Mouse (Mus musculus): Measurements from ENCODE around the gene F2r.

The F2r gene

DNA sequence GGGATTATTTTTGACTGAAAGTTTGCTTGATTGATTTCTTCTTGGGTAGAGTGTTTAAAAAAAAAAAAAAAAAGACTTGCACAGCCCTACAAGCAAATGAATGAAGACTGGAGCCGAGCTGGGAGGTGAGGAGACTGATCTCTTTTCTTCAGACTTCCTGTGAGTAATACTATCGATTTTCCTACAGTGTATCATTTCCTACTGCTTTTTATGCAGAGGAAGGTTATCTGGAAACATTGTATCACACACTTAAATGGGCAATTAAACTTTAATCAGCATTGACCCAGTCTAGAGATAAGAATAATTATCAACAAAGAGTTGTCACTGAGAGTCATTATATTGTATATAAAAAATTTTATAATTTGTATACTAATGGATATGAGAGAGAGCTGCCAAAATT is 12.5 kb upstream of the F2r start:
- no peak for DNase-seq (ENCODE audit: low spot score)

DNA sequence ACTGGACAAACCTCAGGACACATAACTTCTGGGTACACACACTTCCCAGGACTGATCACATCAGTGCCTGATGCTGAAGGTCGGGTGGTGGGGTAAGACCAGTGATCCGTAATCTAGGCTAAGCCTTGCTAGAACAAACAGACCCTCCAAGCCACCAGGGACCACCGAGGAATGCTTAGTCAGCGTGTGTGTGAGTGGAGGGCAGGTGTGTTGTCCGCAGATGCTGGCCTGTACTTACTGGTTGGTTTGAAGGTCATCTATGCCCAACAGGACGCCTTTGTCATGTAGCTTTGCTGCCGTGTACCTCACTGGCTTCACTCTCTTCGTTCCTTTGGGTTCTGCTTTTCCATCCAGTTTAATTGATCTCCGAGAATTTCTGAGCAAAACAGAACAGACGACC is 11.5 kb upstream of the F2r start:
- DNase-seq (ENCODE audit: low spot score): no peak

DNA sequence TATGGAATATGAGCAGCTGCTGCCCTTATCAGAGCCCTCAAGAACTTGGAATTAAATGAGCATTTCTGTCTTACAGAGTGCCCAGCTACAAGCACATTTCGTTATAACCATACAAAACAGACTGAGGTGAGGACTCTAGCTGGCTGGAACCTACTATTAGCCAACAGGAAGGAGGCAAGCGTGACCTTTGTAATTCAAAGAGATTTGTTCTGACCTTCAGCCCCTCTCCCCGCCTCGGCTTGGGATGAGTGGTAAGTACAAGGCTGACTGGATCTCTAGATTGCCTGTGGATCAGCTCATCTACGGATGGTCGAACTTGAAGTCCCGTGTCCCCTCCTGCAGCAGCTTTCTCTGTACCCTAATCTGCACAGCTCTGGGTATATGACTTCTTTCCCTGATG is 8.4 kb upstream of the F2r start:
- no peak for DNase-seq (ENCODE audit: low spot score)

DNA sequence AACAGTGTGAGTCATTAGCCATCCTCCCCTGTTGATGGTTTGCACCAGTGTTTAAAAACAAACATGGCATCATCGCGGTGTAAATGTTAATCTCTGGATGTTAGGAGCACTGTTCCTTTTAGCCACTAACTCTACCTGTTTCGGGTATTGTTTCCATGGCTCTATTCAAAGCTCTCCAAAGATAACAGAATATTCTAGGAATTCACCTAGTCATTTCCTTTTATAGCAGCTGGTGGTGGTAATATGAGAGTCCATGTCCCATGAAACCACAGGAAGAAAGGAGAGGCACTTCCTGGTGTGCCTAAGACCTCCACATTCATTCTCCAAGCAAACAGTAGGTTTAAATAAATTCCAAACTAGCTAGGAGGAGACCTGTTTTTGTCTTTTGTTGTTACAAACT is 4.8 kb upstream of the F2r start:
- no peak for DNase-seq (ENCODE audit: low spot score)

DNA sequence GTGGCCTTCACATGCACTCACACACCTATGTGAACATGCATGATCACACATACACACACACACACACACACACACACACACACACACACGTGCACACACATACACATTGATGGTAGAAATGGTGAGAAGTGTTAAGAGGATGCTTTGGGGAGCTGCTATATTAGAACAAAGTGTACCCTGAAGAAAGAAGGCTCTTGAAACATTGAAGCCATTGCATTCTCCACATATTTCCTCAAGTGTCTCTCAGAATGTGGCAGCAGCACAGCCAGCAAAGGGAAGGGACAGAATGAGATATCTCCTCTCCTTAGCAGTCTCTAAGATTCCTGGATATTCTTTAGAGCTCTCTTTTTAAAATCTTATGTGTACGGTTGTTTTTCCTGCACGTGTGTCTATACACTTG is 3.3 kb upstream of the F2r start:
- DNase-seq (ENCODE audit: low spot score): no peak

DNA sequence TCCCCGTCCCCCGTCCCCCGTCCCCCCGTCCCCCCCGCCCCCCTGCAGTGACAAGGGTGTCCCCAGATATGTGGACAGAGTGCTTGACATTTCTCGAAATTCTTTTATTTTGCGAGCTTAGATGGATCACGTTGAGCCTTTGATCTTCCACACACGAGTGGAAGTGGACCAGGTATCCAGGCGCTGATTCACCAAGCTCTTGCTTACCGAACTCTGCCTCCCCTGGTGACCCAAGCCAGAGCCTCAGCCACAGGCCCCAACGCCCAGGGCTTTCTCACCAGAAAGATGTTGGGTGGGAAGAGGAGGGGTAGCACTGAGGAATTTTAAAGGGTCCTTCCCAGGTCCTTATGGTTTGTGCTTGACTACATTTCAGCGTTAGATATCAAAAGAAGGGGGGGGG is 572 bp upstream of the F2r start:
- no peak for DNase-seq (ENCODE audit: low spot score)

DNA sequence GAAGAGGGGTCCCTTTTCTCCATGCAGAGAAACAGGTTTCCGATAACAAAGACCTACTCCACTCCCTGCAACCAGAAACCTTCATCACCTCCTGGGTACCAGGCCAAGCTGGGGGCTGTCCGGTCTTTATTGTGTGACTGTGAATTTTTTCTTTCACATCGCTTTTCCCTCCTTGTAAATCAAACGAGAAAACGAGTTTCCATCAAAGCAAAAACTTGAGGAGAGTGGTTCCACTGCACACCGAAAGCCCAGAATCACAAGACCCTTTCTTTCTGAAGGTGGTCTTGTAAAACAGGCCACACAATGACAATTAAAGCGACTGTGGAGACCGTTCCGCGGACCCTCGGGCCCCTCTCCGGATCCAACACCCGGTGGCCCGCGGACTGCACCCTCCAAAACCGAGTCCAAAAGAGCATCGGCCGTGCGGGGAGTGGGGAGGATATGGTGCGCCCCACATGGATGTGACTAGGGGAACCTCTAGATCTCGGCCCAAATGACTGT is 566 bp downstream of the F2r start:
- DNase-seq (ENCODE audit: low spot score): no peak

DNA sequence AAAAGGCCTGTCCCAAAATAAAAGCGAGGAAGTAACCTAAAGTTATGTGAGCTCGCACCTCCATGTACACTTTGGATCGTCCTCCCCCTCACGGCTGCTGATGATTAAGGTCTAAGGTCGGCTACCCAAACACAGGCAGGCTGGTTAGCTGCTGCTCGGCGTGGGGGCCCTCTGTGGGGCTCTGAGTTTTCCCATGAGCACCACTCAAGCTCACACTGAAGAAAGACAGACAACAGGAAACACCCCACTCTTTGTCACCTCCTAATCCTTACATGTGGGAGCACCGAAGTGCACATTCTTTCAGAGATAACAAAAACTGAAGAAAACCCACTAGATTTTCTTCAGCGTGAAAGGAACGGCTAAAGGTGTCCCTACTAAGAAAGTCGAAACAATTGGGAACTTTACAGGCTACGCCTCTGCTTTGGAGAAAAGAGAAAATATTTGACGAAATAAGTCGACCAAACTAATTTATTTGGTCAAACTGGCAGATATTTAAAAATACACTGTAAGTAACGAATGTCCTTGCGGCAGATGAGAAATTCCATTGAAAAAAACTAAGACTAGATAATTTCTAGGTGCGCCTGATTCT is 1.1 kb downstream of the F2r start:
- DNase-seq (ENCODE audit: low spot score): no peak

DNA sequence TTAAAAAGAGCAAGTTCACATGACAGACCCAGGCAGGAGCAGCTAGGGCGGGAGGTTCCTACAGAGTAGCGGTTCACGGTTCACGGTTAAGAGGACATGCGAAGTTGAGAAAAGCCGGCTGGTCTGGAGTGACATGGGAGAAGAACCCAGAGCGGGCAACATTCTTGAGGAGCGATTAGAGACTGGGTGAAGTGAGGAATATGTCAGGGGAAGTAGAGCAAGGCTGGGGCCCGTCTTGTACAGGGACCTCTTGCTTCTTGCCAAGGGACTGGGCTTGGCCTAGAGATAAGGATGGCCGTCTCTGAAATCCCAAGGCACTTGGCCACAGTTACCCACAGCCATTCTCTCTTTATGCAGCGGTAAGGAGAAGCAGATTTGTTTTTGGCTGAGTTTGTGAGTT is 1.8 kb downstream of the F2r start:
- no peak for DNase-seq (ENCODE audit: low spot score)

DNA sequence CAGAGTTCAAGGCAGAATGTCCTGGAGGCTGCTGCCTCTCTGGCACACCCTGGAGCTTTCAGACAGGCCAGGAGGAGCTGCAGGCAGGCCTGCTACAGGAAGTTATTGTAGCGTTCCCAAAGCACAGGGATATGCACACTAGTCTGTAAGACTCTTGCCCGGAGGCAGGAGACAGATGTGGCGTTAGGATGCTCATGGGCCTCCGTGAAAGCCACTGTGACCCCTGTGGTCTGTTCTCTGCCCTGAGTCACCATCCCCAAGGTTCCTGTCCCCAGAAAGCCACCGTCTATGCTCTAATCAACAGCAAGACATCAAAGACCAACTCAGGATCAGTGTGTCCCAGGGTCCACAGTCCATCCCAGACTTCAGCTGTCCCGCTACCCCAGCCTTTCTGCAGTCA is 3.5 kb downstream of the F2r start:
- DNase-seq (ENCODE audit: low spot score): no peak

DNA sequence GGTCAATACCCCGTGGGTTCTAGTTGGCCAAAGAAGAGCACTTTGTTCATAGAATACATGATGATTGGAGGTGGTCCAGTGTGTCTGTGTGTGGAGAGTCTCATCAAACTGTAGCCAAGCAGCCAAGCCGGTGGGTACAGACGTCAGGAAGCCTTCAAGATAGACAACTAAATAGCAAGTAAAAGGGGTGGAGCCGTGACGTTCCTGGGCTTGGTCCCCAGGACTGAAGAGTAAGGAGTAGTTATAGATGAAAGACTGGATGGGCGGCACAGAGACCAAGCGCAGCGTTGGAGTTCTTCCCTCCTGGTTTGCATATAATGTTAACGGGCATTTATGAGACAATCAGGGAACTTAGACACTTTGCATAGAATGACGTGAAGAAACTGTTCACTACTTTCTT is 6.0 kb downstream of the F2r start:
- no peak for DNase-seq (ENCODE audit: low spot score)

DNA sequence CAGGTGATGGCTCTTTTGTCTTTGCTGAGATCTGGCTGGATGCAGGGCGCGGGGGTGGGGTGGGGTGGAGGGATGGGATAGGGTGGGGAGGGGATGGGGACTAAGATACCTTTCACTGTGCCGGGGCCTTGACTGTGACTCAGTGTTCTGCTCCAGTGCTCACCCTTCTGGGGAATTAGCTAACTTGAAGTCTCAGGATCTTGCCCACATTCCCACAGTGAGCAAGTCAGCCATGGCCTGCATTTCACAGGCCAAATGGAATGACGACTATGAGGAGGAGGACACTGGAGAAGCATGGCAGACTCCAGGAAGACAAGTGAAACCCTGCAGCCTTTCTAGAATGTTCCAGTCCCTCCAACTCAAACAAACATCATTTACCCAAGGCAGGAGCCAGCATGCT is 6.5 kb downstream of the F2r start:
- DNase-seq (ENCODE audit: low spot score): no peak

DNA sequence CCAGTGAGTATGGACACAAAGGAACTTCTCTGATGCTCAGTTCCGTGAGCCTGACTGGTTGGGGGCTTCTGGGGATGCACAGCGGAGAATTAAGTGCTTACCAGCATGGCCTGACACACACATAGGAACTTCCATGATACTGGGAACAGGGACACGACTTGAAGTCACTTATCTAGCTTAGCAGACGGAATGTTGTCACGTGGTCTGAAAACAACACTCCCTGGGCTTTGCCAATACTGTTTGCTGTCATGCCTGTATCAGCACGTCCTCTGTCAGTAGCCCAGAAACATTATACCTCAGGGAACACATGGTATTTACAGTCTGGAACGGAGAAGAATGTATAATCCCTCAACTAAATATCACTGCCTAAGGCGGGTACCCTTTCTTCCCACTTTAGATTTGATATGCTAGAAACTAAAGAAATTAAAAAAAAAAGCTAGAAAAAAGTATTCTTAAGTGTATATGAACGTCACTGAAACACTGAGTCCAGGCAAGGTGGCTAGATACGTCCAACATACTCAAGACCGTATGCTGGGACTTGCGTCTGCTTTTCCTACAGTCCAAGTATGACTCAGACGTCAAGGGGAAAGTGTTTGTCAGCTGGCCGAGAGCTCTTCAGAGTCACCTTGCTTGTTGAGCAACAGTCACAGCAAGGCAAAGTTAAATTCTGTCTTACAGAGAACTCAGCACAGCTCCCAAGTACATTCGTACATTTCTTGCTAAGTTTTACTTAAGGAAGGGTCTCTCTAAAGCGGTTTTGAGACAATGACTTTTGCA is 7.3 kb downstream of the F2r start:
- no peak for DNase-seq (ENCODE audit: low spot score)

DNA sequence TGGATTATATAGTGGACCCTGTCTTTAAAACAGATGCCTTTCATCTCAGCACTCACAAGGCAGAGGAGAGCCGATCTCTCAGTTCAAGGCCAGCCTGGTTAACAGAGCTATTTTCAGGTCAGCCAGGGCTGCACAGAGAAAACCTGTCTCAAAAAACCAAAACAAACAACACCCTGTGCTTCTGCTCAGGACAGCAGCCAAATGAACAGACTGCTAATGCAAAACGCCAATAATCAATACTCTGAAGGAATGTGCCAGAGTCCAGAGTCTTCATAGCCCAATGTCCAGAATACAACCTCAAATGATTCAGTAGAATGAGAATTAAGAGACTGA is 9.2 kb downstream of the F2r start:
- DNase-seq (ENCODE audit: low spot score): no peak

DNA sequence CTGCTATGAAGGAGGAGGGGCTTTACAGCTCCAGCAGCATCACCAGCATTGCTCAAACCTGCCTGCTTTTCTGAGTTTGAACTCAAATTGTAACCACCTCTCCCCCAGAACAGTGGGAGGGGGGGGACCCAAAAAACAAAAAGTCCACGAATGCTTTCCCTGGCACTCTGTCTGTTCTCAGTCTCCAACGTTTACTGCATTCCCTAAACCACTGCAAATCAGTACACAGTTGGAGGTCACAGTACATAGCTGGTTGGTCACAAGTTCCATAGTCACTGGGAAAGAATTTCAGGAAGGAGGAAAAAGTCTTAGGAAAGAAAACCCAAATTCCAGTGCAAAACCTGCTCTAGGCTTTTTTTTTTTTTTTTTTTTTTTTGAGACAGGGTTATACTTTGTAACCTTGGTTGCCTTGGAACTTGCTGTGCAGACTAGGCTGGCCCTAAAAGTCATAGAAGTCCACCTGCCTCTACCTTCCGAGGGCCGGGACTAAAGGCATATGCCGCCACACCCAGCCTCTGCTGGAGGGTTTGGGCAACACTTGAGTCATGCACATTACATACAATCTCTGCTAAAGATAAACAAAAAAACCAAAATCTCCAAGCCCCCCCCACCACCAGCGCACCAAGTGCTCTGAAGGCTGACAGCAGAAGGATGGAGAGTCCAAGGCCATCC is 9.7 kb downstream of the F2r start:
- DNase-seq (ENCODE audit: low spot score): no peak

DNA sequence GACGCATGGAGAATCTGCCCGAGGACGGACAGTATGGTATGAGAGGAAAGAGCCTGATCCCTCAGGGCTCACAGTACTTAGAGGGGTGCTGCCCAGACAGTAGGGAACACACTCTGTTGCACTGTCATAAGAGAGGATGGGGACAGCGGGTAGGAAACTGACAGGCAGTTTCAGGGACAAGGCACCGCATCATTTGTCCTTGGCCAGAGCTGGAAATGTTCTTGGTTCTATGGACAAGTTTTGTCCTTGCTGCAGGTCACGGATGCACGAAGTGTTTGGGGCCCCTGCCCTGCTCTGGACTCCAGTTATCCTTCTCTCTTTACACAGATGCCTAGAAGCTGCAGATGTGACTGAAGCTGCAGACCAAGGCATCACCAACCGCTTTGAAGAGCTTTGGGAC is 11.3 kb downstream of the F2r start:
- DNase-seq (ENCODE audit: low spot score): no peak

DNA sequence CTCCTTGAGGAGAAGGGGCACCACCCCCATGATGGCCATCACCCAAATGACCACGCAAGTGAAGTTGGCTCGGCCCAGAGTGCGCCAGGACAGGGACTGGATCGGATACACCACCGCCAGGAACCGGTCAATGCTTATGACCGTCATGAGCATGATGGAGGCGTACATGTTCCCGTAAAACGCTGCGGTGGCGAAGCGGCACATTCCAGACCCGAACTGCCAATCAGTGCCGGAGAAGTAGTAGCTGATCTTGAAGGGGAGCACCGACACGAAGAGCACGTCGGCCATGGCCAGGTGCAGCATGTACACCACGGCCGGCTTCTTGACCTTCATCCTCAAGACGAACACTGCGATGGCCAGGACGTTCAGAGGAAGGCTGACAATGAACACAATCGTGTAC is 14.0 kb downstream of the F2r start:
- no peak for DNase-seq (ENCODE audit: low spot score)

DNA sequence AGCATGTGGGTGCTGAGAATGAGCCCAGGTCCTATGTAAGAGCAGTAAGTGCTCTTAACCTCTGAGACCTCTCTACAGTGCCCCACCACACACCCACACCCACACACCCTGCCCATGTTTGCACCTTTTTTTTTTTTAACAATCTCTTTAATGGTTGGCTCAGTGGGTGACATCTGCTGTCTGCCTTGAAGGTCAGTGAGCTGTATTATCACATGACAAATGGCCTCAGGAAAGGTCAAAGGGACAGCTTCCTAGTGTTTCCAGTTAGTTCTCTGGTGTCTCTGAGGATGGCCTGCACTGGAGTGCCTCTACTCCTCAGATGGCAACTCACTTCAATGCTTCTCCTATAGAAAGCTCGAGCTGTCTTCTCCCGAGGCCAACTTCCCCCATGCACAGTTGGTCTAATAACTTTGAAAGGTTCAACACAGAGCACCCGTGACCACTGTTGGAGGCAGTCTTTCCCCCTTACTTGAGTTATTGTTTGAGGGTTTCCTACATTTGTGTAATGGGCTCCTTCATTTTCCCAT is 18.4 kb downstream of the F2r start:
- DNase-seq (ENCODE audit: low spot score): no peak

DNA sequence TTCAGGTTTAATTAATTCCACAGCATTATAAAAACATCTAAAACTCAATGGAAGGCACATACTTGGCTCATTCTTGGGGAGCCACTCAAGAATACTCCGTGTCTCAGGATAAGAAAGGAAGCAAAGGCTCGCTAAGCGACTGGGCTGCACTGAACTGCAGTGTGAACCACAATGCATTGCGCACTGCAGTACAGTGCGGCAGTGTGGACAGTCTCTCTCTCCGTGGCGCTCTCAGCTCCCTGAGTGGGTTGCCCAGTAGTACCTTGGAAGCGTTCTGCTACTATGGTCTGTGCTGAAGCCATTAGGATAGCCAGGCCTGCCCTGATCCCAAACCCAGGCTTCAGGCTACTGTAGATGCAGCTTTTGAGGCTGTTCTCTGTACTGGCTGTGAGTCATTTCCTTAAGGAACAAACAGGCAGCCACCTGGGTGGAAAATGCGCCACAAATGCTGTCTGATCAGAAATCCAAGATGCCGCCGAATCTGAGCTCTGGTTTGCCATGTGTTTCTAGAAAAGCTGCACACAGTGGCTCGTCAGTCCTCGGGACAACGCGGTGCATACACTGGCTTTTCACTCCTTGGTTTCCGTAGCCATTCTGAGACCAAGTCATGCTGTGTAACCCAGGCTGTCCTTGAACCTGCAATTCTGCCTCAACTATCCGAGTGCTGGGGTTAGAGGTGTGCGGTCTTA is 19.9 kb downstream of the F2r start:
- DNase-seq (ENCODE audit: low spot score): no peak

DNA sequence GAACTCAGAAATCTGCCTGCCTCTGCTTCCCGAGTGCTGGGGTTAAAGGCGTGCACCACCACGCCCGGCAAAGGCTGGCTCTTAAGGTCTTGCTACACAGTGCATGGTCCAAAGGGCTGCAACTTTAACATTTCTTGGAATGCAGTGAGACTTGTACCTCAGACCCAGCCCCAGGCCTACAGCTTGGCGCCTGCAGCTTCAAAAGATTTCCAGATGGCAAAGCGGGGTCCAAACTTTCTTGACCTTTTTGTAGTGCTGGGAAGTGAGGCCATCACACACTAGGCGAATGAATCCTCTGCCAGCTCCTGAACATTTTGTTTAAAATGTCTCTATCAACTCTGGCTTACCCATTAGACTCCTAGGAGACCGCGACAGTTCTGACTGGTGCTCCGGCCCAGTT is 20.7 kb downstream of the F2r start:
- no peak for DNase-seq (ENCODE audit: low spot score)

DNA sequence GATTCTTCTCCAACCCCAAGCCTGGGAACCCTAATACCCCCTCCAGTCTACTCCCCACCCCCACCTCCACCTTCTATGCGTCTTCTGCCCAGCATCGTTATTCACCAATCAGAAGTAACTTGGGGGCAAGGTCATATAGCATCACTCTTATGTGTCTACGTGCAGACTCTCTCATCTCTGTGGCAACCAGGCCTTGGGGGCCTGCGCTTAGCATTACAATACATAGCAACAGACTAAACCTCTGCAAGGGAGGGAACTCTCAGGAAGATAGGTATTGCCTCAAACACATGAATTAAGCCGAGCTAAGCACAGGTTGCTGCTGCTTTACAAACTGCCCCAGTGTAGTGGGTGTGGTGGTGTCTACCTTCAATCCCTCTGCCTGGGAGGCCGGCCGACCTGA is 21.6 kb downstream of the F2r start:
- DNase-seq (ENCODE audit: low spot score): no peak

DNA sequence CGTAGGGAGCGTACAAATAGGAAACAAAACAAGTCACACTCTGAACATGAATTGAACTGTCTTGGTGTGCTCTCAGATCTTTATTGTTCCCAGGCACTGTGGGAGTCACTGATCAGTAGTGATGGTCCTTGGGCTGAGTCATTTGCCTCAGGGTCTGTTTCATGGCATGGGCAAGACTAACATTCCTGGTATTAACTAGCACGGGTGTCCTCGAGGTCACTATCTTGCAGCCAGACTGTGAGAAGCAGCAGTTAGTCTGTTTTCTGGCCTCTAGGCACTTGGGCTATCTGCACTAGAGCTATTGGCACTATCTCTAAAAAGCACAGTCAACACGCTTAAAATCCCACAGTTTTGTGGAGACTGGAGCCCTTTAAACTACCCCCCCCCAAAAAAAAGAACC is 22.4 kb downstream of the F2r start:
- DNase-seq (ENCODE audit: low spot score): no peak

DNA sequence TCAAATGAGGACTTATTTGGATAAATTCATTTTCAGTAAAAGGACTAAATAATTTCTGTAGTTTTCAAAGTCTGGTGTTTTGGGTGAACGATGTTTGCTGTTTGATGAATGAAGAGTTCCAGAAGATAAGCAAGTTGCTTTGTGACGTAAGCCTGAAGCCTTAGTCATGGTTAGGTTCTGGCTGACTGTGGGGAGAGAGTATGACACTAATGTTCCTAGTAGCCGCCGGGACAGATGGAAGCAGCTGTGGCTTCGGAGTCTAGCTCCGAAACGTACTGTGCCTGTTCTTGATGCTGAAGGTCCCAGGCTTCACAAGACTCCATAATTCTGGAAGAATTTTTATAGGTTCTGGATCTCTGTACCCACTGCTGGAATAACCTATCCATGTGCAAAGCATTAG is 22.9 kb downstream of the F2r start:
- no peak for DNase-seq (ENCODE audit: low spot score)

Measured in layer of hippocampus, adult 11-12 months (tissue).